Mouse (Mus musculus) limb, embryonic 12.5 days (tissue): ENCODE measurements around the gene Gm20388. TPM values are rescaled to one million over a fixed set of nuclear protein-coding genes. Genes with fewer than 3 reads are reported as not detected.

Experiments
- ATAC-seq: fragments of 200-750 bp; cut with Nextera tagmentation; 2 replicates; pipeline ENCODE4 v1.8.0; 2017; ENCODE audit warnings: low read depth, moderate TSS enrichment; ENCODE audit not compliant: insufficient number of reproducible peaks, insufficient read depth, low FRiP score, low TSS enrichment
- H3K27ac ChIP-seq: fragments of 300-500 bp; sonication (generic); 2 replicates; pipeline ENCODE4 v1.5.1; 2016; ENCODE audit warnings: mild to moderate bottlenecking, moderate library complexity
- H3K27me3 ChIP-seq: fragments of 300-500 bp; sonication (generic); 2 replicates; pipeline ENCODE4 v1.6.1; 2016; ENCODE audit warnings: mild to moderate bottlenecking, moderate library complexity
- H3K36me3 ChIP-seq: fragments of 300-500 bp; sonication (generic); 2 replicates; pipeline ENCODE4 v1.6.1; 2016; ENCODE audit warnings: mild to moderate bottlenecking, moderate library complexity
- H3K4me1 ChIP-seq: fragments of 300-500 bp; sonication (generic); replicated peaks from 2 replicates; pipeline ENCODE4 v1.6.1; 2016
- H3K4me2 ChIP-seq: fragments of 300-500 bp; sonication (generic); 2 replicates; pipeline ENCODE4 v1.6.1; 2016; ENCODE audit warnings: mild to moderate bottlenecking, moderate library complexity
- H3K4me3 ChIP-seq: fragments of 300-500 bp; sonication (generic); replicated peaks from 2 replicates; pipeline ENCODE4 v1.5.1; 2016; ENCODE audit warnings: mild to moderate bottlenecking
- H3K9ac ChIP-seq: fragments of 300-500 bp; sonication (generic); replicated peaks from 2 replicates; pipeline ENCODE4 v1.6.1; 2016; ENCODE audit warnings: mild to moderate bottlenecking, moderate library complexity
- H3K9me3 ChIP-seq: fragments of 300-500 bp; sonication (generic); 2 replicates; pipeline ENCODE4 v1.6.1; 2016; ENCODE audit warnings: mild to moderate bottlenecking, moderate library complexity
- WGBS: fragments of 180-500 bp; shearing (Covaris S2); methylation state at CpG from one replicate; pipeline ENCODE4 v1.1.7; 2016; 5-methylcytosine and 5-hydroxymethylcytosine counted together
- polyA plus RNA-seq: library from polyadenylated mRNA; unstranded; fragments of >200 nt; fragmentation: Nextera tagmentation; extraction: Ambion mirVana; gene quantifications from 2 replicates; pipeline ENCODE4 v1.2.1, GENCODE M21; 2016

Gm20388 gene
- polyA plus RNA-seq, 1 experiment from 2014 or later: not detected

DNA sequence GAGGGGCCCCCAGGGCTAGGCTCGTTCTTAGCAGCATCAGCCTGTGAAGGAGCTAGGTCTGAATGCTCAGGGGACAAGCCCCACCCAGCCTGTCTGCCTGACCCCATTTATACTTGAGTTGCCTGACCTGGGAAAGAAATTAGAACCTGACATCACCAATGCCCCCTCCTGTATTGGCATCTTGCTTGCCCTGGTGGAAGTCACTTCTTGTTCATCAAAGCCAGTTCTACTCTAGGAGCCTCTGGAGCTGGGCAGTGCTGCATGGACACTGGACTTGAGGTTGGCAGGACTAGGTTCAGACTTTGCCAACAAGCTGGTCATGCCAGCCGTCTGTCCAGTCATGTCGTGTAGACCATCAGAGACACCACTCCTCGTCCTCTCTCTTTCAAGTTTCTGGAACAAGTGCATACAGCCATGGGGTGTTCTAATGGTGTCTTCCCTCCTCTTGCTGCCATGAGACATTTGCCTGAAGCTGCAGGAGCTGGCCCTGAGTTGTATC lies 2267.8 kb downstream of the Gm20388 start:
- 78% methylated on average over 4 of the region's 4 CpGs for WGBS
- Histone ChIP-seq H3K27ac (no peak overlapping the region), H3K27me3 (peaks cover 32% of the 10 kb centered on the region), H3K9me3 (no peaks in the 10 kb centered on the region), H3K36me3 (no peaks in the 10 kb centered on the region), H3K9ac (no peak overlapping the region), H3K4me2 (no peak overlapping the region), H3K4me1 (peaks cover 34% of the 10 kb centered on the region), H3K4me3 (no peak overlapping the region)
- no peak for ATAC-seq

DNA sequence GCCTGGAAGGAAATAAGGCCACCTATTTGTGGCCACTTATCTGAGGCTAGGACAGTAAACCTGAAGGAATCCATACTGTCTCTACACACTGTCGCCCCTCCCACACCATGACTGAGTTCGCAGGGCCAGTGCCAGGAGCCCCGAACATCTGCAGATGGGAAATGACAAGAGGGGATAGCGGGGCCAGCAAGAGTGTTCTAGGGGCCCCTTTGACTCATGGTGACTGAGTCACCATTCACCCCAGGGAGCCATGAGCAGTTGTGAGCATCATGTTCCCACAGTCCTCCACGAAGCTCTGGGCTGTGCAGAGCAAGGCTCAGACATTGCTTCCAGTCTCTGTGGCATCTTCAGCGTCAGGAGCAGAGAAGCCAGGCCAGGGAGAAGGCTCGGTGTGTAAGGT lies 2268.7 kb downstream of the Gm20388 start:
- 64% methylated on average over 7 of the region's 7 CpGs for WGBS
- Histone ChIP-seq H3K9me3 (no peaks in the 10 kb centered on the region), H3K36me3 (no peaks in the 10 kb centered on the region), H3K4me3 (no peak overlapping the region), H3K27me3 (peaks cover 32% of the 10 kb centered on the region), H3K4me1 (peaks cover 32% of the 10 kb centered on the region), H3K9ac (no peak overlapping the region), H3K4me2 (no peak overlapping the region), H3K27ac (no peak overlapping the region)
- ATAC-seq: no peak

- no peak overlapping the region for H3K27ac ChIP-seq
- H3K9me3 ChIP-seq: no peaks in the 10 kb centered on the region
- peaks cover 31% of the 10 kb centered on the region for H3K4me1 ChIP-seq
- H3K9ac ChIP-seq: no peak overlapping the region
- no peak overlapping the region for H3K4me2 ChIP-seq
- peaks cover 32% of the 10 kb centered on the region for H3K27me3 ChIP-seq
- no peak overlapping the region for H3K4me3 ChIP-seq
- no peaks in the 10 kb centered on the region for H3K36me3 ChIP-seq
- WGBS: 80% methylated on average over 9 of the region's 9 CpGs
- no peak for ATAC-seq
Measured at GRCm38 (mm10) chr8:122180116-122180515, 2269.5 kb downstream of the Gm20388 start.

DNA sequence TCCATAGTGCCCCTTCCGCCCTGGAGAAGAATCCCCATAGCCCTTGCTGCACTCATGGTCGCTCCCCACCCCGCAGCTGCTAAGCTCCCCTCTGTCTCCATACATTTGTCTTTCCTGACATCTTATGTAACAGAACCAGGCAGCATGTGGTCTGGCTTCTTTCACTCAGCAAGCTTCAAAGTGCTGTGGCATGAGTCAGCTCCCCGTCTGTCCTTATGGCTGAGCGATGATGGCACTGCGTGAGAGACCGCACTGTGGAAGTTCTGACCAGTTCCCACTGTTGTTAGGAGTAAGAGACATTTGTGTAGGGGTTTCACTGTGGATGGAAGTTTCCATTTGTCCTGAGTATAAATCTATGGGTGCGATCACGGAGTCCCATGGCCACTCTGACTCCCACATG lies 2270.8 kb downstream of the Gm20388 start:
- Histone ChIP-seq H3K4me1 (peaks cover 31% of the 10 kb centered on the region), H3K9ac (no peak overlapping the region), H3K27ac (no peak overlapping the region), H3K4me3 (no peak overlapping the region), H3K4me2 (no peak overlapping the region), H3K36me3 (no peaks in the 10 kb centered on the region), H3K27me3 (peaks cover 32% of the 10 kb centered on the region), H3K9me3 (no peaks in the 10 kb centered on the region)
- ATAC-seq: no peak
- 33% methylated on average over 9 of the region's 9 CpGs for WGBS

DNA sequence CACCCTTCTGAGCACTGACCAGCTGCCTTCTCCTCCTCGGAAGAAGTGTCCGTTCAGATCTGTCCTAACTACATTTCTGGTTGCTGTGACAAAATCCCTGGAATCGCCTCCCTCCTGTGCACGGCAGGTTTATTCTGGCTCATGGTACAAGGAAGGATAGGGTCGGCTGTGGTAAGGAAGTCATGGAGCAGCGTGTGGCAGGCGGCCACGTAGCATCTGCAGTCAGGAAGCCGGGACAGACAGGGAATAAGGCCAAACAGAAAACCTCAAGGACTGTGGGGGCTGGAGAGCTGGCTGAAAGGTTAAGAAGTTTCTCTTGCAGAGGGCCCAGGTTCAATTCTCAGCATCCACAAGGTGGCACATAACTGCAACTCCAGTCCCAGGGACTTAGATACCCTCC lies 2271.3 kb downstream of the Gm20388 start:
- Histone ChIP-seq H3K4me3 (no peak overlapping the region), H3K9ac (no peak overlapping the region), H3K9me3 (no peaks in the 10 kb centered on the region), H3K4me2 (no peak overlapping the region), H3K27ac (no peak overlapping the region), H3K36me3 (no peaks in the 10 kb centered on the region), H3K4me1 (peaks cover 31% of the 10 kb centered on the region), H3K27me3 (peaks cover 32% of the 10 kb centered on the region)
- 55% methylated on average over 9 of the region's 9 CpGs for WGBS
- ATAC-seq: no peak

- no peak for ATAC-seq
- WGBS: 91% methylated on average over 19 of the region's 19 CpGs
- Histone ChIP-seq H3K27me3 (peaks cover 15% of the 10 kb centered on the region), H3K4me3 (no peak overlapping the region), H3K36me3 (no peaks in the 10 kb centered on the region), H3K27ac (0 out of 2 replicates have a peak overlapping the region, but pooled peaks have one; percentile 17), H3K9me3 (no peaks in the 10 kb centered on the region), H3K9ac (no peak overlapping the region), H3K4me1 (peaks cover 16% of the 10 kb centered on the region), H3K4me2 (no peak overlapping the region)
Measured at GRCm38 (mm10) chr8:122186363-122186974, 2275.8 kb downstream of the Gm20388 start.

- Histone ChIP-seq H3K36me3 (no peaks in the 10 kb centered on the region), H3K4me2 (no peak overlapping the region), H3K4me3 (no peak overlapping the region), H3K27me3 (peaks cover 8% of the 10 kb centered on the region; the same call in 1 of the 2 replicates), H3K27ac (no peak overlapping the region), H3K9ac (no peak overlapping the region), H3K9me3 (no peaks in the 10 kb centered on the region), H3K4me1 (peaks cover 21% of the 10 kb centered on the region)
- ATAC-seq: no peak
- 81% methylated on average over 4 of the region's 4 CpGs for WGBS
Measured at GRCm38 (mm10) chr8:122187271-122187670, 2276.6 kb downstream of the Gm20388 start.

- no peak overlapping the region for H3K9ac ChIP-seq
- 27% methylated on average over 16 of the region's 16 CpGs for WGBS
- no peaks in the 10 kb centered on the region for H3K9me3 ChIP-seq
- no peak for ATAC-seq
- H3K4me2 ChIP-seq: 0 out of 2 replicates have a peak overlapping the region, but pooled peaks have one; percentile 3
- peak overlapping the region; percentile 71 for H3K27ac ChIP-seq
- H3K36me3 ChIP-seq: no peaks in the 10 kb centered on the region
- H3K4me3 ChIP-seq: no peak overlapping the region
- peaks cover 42% of the 10 kb centered on the region for H3K4me1 ChIP-seq
- no peaks in the 10 kb centered on the region; the same call in 1 of the 2 replicates for H3K27me3 ChIP-seq
Measured at GRCm38 (mm10) chr8:122190349-122191053, 2279.9 kb downstream of the Gm20388 start.

GRCm38 (mm10) chr8:122191054-122191376 lies 2280.4 kb downstream of the Gm20388 start:
- H3K27ac ChIP-seq: peak overlapping the region; percentile 71
- no peak for ATAC-seq
- 0 out of 2 replicates have a peak overlapping the region, but pooled peaks have one; percentile 3 for H3K4me2 ChIP-seq
- no peaks in the 10 kb centered on the region for H3K9me3 ChIP-seq
- H3K4me1 ChIP-seq: peaks cover 42% of the 10 kb centered on the region
- WGBS: 38% methylated on average over 8 of the region's 8 CpGs
- no peaks in the 10 kb centered on the region for H3K36me3 ChIP-seq
- H3K4me3 ChIP-seq: no peak overlapping the region
- H3K9ac ChIP-seq: no peak overlapping the region
- H3K27me3 ChIP-seq: no peaks in the 10 kb centered on the region; the same call in 1 of the 2 replicates

GRCm38 (mm10) chr8:122192771-122193170 lies 2282.1 kb downstream of the Gm20388 start:
- Histone ChIP-seq H3K9me3 (no peaks in the 10 kb centered on the region), H3K4me1 (peaks cover 42% of the 10 kb centered on the region), H3K27me3 (no peaks in the 10 kb centered on the region; the same call in 1 of the 2 replicates), H3K4me3 (no peak overlapping the region), H3K27ac (no peak overlapping the region; the same call in 1 of the 2 replicates), H3K4me2 (no peak overlapping the region), H3K9ac (no peak overlapping the region), H3K36me3 (no peaks in the 10 kb centered on the region)
- WGBS: 77% methylated on average over 5 of the region's 5 CpGs
- no peak for ATAC-seq

DNA sequence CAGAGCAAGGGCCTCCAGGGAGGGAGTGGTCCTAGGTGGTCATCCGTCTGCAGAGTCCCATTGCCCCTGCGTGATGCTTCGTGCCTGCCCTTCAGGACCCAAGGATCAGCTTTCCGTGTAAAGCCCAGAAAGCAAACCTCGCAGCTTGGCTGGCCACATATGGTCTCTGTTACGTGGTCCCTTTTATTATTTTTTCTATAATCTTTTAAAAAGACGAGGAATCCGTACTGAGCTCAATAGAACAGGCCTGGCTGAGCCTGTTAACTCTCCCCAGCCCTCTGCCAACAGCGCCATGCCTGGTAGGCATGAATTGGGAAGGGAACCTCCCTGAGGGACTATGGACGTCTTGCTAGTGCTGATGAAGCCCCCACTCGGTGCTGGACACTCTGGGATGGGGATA lies 2282.9 kb downstream of the Gm20388 start:
- no peak overlapping the region; the same call in 1 of the 2 replicates for H3K4me2 ChIP-seq
- H3K36me3 ChIP-seq: no peaks in the 10 kb centered on the region
- 54% methylated on average over 11 of the region's 11 CpGs for WGBS
- no peak overlapping the region for H3K4me3 ChIP-seq
- ATAC-seq: no peak
- peak overlapping the region; percentile 43; the same call in 1 of the 2 replicates for H3K27ac ChIP-seq
- no peak overlapping the region for H3K9ac ChIP-seq
- H3K27me3 ChIP-seq: no peaks in the 10 kb centered on the region; the same call in 1 of the 2 replicates
- H3K9me3 ChIP-seq: no peaks in the 10 kb centered on the region
- H3K4me1 ChIP-seq: peaks cover 42% of the 10 kb centered on the region
